Mouse (Mus musculus) erythroblast, embryonic 14.5 days (primary cell): Measurements from ENCODE around the gene Cntn1.

Experiments used
- GATA1 ChIP-seq: IDR thresholded peaks from 2 replicates; pipeline ENCODE4 v1.6.1; 2012; ENCODE audit warnings: low read length, inconsistent platforms, mixed read lengths
- TAL1 ChIP-seq: IDR thresholded peaks from 3 replicates; pipeline ENCODE4 v1.6.1; 2012; ENCODE audit warnings: low read length, inconsistent platforms, mixed read lengths

GRCm38 (mm10) chr15:92034111-92034510, 16.9 kb upstream of the Cntn1 start:
- TF ChIP-seq TAL1 (no peak), GATA1 (no peak)
